ENCODE assay signal across 30 mouse cellular contexts in genomic region chr7:133889986-133890385, GRCm38 (mm10).
"Had no signal": no experiment of that assay in that cellular context is flagged by ENCODE, and none has a peak within 500 bp of the region (broad histone marks: within the 10 kb centered on the region; RNA-seq: fewer than 3 reads in every experiment).

No protein-coding gene starts in this region.

- H3K4me1 ChIP-seq: limb, embryonic 12.5 days; limb, embryonic 13.5 days; liver, embryonic 12.5 days; liver, embryonic 13.5 days; liver, embryonic 15.5 days; lung, embryonic 15.5 days; megakaryocyte, embryonic 14.5 days; midbrain, embryonic 10.5 days; midbrain, embryonic 12.5 days; midbrain, embryonic 13.5 days; midbrain, embryonic 15.5 days had no signal

- H3K4me3 ChIP-seq: left cerebral cortex, adult 2 months; limb, embryonic 12.5 days; limb, embryonic 13.5 days; liver, embryonic 12.5 days; liver, embryonic 13.5 days; liver, embryonic 15.5 days; lung, embryonic 15.5 days; megakaryocyte, embryonic 14.5 days; midbrain, embryonic 10.5 days; midbrain, embryonic 12.5 days; midbrain, embryonic 13.5 days; midbrain, embryonic 15.5 days; myocyte had no signal

- H3K27me3 ChIP-seq: limb, embryonic 12.5 days; limb, embryonic 13.5 days; liver, embryonic 12.5 days; liver, embryonic 13.5 days; liver, embryonic 15.5 days; lung, embryonic 15.5 days; megakaryocyte, embryonic 14.5 days; midbrain, embryonic 12.5 days; midbrain, embryonic 13.5 days; midbrain, embryonic 15.5 days had no signal

- H3K36me3 ChIP-seq: limb, embryonic 12.5 days; limb, embryonic 13.5 days; liver, embryonic 12.5 days; liver, embryonic 13.5 days; liver, embryonic 15.5 days; midbrain, embryonic 10.5 days; midbrain, embryonic 12.5 days; midbrain, embryonic 13.5 days; midbrain, embryonic 15.5 days had no signal

- ATAC-seq: liver, embryonic 12.5 days; liver, postnatal 0 days; lung, postnatal 0 days; midbrain, embryonic 13.5 days; midbrain, embryonic 15.5 days; midbrain, embryonic 16.5 days had no signal

- H3K4me2 ChIP-seq: limb, embryonic 12.5 days; limb, embryonic 13.5 days; liver, embryonic 11.5 days; liver, embryonic 12.5 days; liver, embryonic 13.5 days; liver, embryonic 15.5 days; lung, embryonic 14.5 days; lung, embryonic 15.5 days; midbrain, embryonic 11.5 days; midbrain, embryonic 12.5 days; midbrain, embryonic 13.5 days; midbrain, embryonic 15.5 days had no signal

- H3K27ac ChIP-seq: left cerebral cortex, adult 2 months; limb, embryonic 12.5 days; limb, embryonic 13.5 days; liver, embryonic 12.5 days; liver, embryonic 13.5 days; liver, embryonic 14.5 days; liver, embryonic 15.5 days; lung, embryonic 15.5 days; macrophage; midbrain, embryonic 10.5 days; midbrain, embryonic 12.5 days; midbrain, embryonic 13.5 days; midbrain, embryonic 15.5 days had no signal

- DNase-seq: left cerebral cortex, postnatal 4 days; liver; liver, embryonic 13.5 days; liver, postnatal 0 days; lung, adult 18-20 months; lung, adult 2 months; lung, postnatal 10 days; lung, postnatal 14 days; lung, postnatal 36 days; lung, postnatal 4 days; midbrain, embryonic 14.5 days had no signal

- H3K9me3 ChIP-seq: limb, embryonic 12.5 days; limb, embryonic 13.5 days; liver, embryonic 12.5 days; liver, embryonic 13.5 days; liver, embryonic 15.5 days; lung, embryonic 15.5 days; megakaryocyte, embryonic 14.5 days; midbrain, embryonic 10.5 days; midbrain, embryonic 12.5 days; midbrain, embryonic 13.5 days; midbrain, embryonic 15.5 days had no signal

- H3K9ac ChIP-seq: limb, embryonic 12.5 days; limb, embryonic 13.5 days; liver, embryonic 12.5 days; liver, embryonic 13.5 days; liver, embryonic 14.5 days; liver, embryonic 15.5 days; liver, postnatal 0 days; lung, embryonic 14.5 days; lung, embryonic 15.5 days; midbrain, embryonic 12.5 days; midbrain, embryonic 13.5 days; midbrain, embryonic 15.5 days had no signal
